Mouse (Mus musculus) liver, embryonic 14.5 days (tissue): Measurements from ENCODE around the gene Onecut1.

Experiments
- CTCF ChIP-seq: IDR thresholded peaks from 2 replicates; pipeline ENCODE4 v1.5.1; 2016; ENCODE audit warnings: antibody characterized with exemption, low read depth, control low read depth
- EP300 ChIP-seq: IDR thresholded peaks from 2 replicates; pipeline ENCODE4 v1.6.1; 2016; ENCODE audit warnings: antibody characterized with exemption, low read depth

- TF ChIP-seq CTCF (no peak), EP300 (no peak)
These were observed 1.3 kb upstream of the Onecut1 start for GRCm38 (mm10) chr9:74860461-74860860.
